Mouse (Mus musculus) ES-E14 (cell line): ENCODE measurements at regions not wholly inside any gene's neighbourhood (a gene's known extent, or its start where the extent isn't known, plus 50 kb on each side); places are given as distances from the start of the nearest gene placed in this dataset.

Source experiments
- CHD2 ChIP-seq: IDR thresholded peaks from 2 replicates; pipeline ENCODE4 v1.6.1; 2014; ENCODE audit warnings: mild to moderate bottlenecking, low read depth, low read length, inconsistent platforms
- ZC3H11A ChIP-seq: IDR thresholded peaks from 2 replicates; pipeline ENCODE4 v1.6.1; 2012; ENCODE audit warnings: low read depth, mild to moderate bottlenecking, inconsistent platforms, low read length, borderline replicate concordance
- ZNF384 ChIP-seq: IDR thresholded peaks from 2 replicates; pipeline ENCODE4 v1.6.1; 2012; ENCODE audit warnings: low read depth, low read length, inconsistent platforms

- TF ChIP-seq ZNF384: no peak
- no peak for TF ChIP-seq CHD2
- TF ChIP-seq ZC3H11A: no peak
Measured at GRCm38 (mm10) chr2:61986967-61987550, 59.2 kb upstream of the Slc4a10 start.
